Comparison of ENCODE assay signal across 15 mouse cellular contexts in the genomic region with DNA sequence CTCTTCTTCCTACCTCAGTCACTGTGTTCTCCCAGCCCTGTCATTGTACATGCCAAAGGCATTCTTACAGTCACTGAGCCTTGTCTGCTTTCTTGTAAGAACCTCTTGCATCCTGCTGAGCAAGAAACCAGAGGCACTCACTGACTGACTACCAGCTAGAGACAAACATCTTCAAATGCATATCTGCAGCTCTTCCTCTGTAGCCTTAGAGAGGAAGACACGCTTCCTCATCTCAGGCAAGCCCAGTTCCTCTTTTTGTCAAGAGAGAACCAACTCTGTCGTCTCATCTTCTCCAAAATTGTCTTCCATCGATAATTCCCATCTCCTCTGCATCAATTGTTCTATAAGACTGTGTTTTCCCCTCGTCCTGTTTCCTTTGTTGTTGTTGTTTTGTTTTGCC. TPM values are rescaled to one million over a fixed set of nuclear protein-coding genes. Genes with fewer than 3 reads are reported as not detected.
DNase-seq lines count a peak whose midpoint lies in the region; ATAC-seq and TF ChIP-seq lines count a peak whose summit lies in the region.
"Had no signal": no experiment of that assay in that cellular context is flagged by ENCODE, and none has a peak within 500 bp of the region (broad histone marks: within the 10 kb centered on the region; RNA-seq: fewer than 3 reads in every experiment).

No protein-coding gene starts in this region.

- H3K27ac ChIP-seq in spleen, adult 2 months (ENCODE audit: insufficient read depth, low read length), result no peak overlapping the region
- peak overlapping the region; percentile 38 for H3K27ac ChIP-seq in macrophage
- no peak overlapping the region for H3K27ac ChIP-seq in hindbrain, embryonic 13.5 days
- H3K27ac ChIP-seq in stomach, postnatal 0 days (replicated peaks), result no peak overlapping the region
- H3K27ac ChIP-seq: limb, embryonic 12.5 days; midbrain, embryonic 12.5 days had no signal

- no peaks in the 10 kb centered on the region for H3K36me3 ChIP-seq in spleen, adult 2 months (ENCODE audit: control insufficient read depth, insufficient read depth, low read length)
- no peaks in the 10 kb centered on the region for H3K36me3 ChIP-seq in macrophage (ENCODE audit: inconsistent target)
- H3K36me3 ChIP-seq in hindbrain, embryonic 13.5 days, result no peaks in the 10 kb centered on the region
- no peaks in the 10 kb centered on the region for H3K36me3 ChIP-seq in stomach, postnatal 0 days (ENCODE audit: control insufficient read depth, insufficient read depth, low read length)
- H3K36me3 ChIP-seq: limb, embryonic 12.5 days; midbrain, embryonic 12.5 days had no signal

- intact Hi-C loops in heart, postnatal 14 days (cut with DNase I), result no loop called here

- no peak for TF ChIP-seq CTCF in spleen, adult 2 months (IDR thresholded peaks at IDR 0.05; ENCODE audit: extremely low read depth, insufficient read depth, insufficient read length, insufficient replicate concordance)
- no peak for TF ChIP-seq CTCF in stomach, postnatal 0 days (IDR thresholded peaks at IDR 0.05; ENCODE audit: low read depth)

- no peak for ATAC-seq in hindbrain, embryonic 13.5 days (ENCODE audit: low FRiP score)
- ATAC-seq in stomach, postnatal 0 days (ENCODE audit: low FRiP score, low TSS enrichment), result no peak
- ATAC-seq: forebrain, embryonic 16.5 days had no signal

- no peaks in the 10 kb centered on the region for H3K79me2 ChIP-seq in macrophage (ENCODE audit: inconsistent target)

- H3K9ac ChIP-seq in hindbrain, embryonic 13.5 days, result no peak overlapping the region
- no peak overlapping the region for H3K9ac ChIP-seq in stomach, postnatal 0 days (ENCODE audit: low read length)
- H3K9ac ChIP-seq: limb, embryonic 12.5 days; midbrain, embryonic 12.5 days had no signal

- peaks cover 10% of the 10 kb centered on the region for H3K4me1 ChIP-seq in spleen, adult 2 months (ENCODE audit: control insufficient read depth, insufficient read depth, insufficient read length)
- H3K4me1 ChIP-seq in hindbrain, embryonic 13.5 days (replicated peaks), result peaks cover 8% of the 10 kb centered on the region
- peaks cover 2% of the 10 kb centered on the region; the same call in 1 of the 2 replicates for H3K4me1 ChIP-seq in stomach, postnatal 0 days (replicated peaks; ENCODE audit: control insufficient read depth, insufficient read depth)

- WGBS in spleen, adult 2 months, result 23% methylated on average over 4 of the region's 4 CpGs
- 12% methylated on average over 4 of the region's 4 CpGs for WGBS in macrophage (ENCODE audit: missing documents)
- WGBS in hindbrain, embryonic 13.5 days, result 85% methylated on average over 4 of the region's 4 CpGs
- 78% methylated on average over 4 of the region's 4 CpGs for WGBS in stomach, postnatal 0 days

- peak; percentile 94 for DNase-seq in heart, adult 11 months
- DNase-seq in heart, postnatal 14 days, result no peak
- DNase-seq in spleen, adult 2 months (ENCODE audit: low read depth in 1 of 2, low spot score in 2 of 2), result peak; percentile 14 to 15
- no peak for DNase-seq in spleen, adult 12 weeks (ENCODE audit: low spot score)
- DNase-seq in layer of hippocampus, adult 8-10 months (ENCODE audit: low spot score in 2 of 2), result no peak
- no peak for DNase-seq in stomach, postnatal 0 days (ENCODE audit: low spot score)
- DNase-seq: adrenal gland, adult 8-10 months; cerebellum, postnatal 25 days; kidney, adult 8-10 months; kidney, postnatal 4 days had no signal

- no peak for TF ChIP-seq EP300 in stomach, postnatal 0 days (optimal IDR thresholded peaks at IDR 0.05)

- H3K4me3 ChIP-seq in spleen, adult 2 months (ENCODE audit: extremely low read depth, insufficient read depth, insufficient read length), result no peak overlapping the region
- no peak overlapping the region for H3K4me3 ChIP-seq in macrophage (ENCODE audit: inconsistent target)
- no peak overlapping the region for H3K4me3 ChIP-seq in hindbrain, embryonic 13.5 days
- H3K4me3 ChIP-seq in stomach, postnatal 0 days (ENCODE audit: low read depth, low read length), result no peak overlapping the region
- H3K4me3 ChIP-seq: limb, embryonic 12.5 days; midbrain, embryonic 12.5 days had no signal

- H3K27me3 ChIP-seq in spleen, adult 2 months (ENCODE audit: control insufficient read depth, insufficient read depth, low read length), result no peaks in the 10 kb centered on the region; the same call in 1 of the 2 replicates
- H3K27me3 ChIP-seq in hindbrain, embryonic 13.5 days, result peaks cover 23% of the 10 kb centered on the region; the same call in 1 of the 2 replicates
- H3K27me3 ChIP-seq in stomach, postnatal 0 days (ENCODE audit: control insufficient read depth, insufficient read depth, low read length), result no peaks in the 10 kb centered on the region

- no peaks in the 10 kb centered on the region for H3K9me3 ChIP-seq in hindbrain, embryonic 13.5 days
- no peaks in the 10 kb centered on the region for H3K9me3 ChIP-seq in stomach, postnatal 0 days (ENCODE audit: control insufficient read depth, low read length)
- H3K9me3 ChIP-seq: limb, embryonic 12.5 days; midbrain, embryonic 12.5 days had no signal

- no peak for TF ChIP-seq POLR2A in spleen, adult 2 months (IDR thresholded peaks at IDR 0.05; ENCODE audit: low read depth, low read length)

- H3K4me2 ChIP-seq in hindbrain, embryonic 13.5 days, result no peak overlapping the region
- H3K4me2 ChIP-seq in stomach, postnatal 0 days (replicated peaks; ENCODE audit: low read depth), result no peak overlapping the region
- H3K4me2 ChIP-seq: limb, embryonic 12.5 days; midbrain, embryonic 12.5 days had no signal

RNA-seq across cellular contexts. Expression of gene Cd302, which starts 4.3 kb away (rescaled TPM):
- 10 to 100 TPM; 11.0 to 11.7 TPM for total RNA-seq in heart, postnatal 14 days (2021)
- 15.3 and 16.9 TPM in 2 replicates for polyA plus RNA-seq in spleen, adult 2 months (2012; rRNA removed)
- total RNA-seq in macrophage (2018; cell fraction: chromatin; rRNA removed), result 10 to 100 TPM in 18 of 26 experiments, 1 to 10 TPM in 8; 5.5 to 34.4 (median 12.8) TPM
- 10 to 100 TPM; 21.1 to 71.5 (median 43.6) TPM for total RNA-seq in macrophage (2018; cell fraction: cytosol; rRNA removed)
- total RNA-seq in macrophage (2018; cell fraction: nucleus; rRNA removed), result 10 to 100 TPM; 10.9 to 53.7 (median 23.8) TPM
- polyA plus RNA-seq in macrophage (2018), result 30.9 to 53.0 TPM (median 35.0 TPM) in 3 replicates
- 10 to 100 TPM; 13.8 to 21.4 (median 19.2) TPM for total RNA-seq in layer of hippocampus, adult 8-10 months (2022)
- polyA plus RNA-seq in hindbrain, embryonic 13.5 days (2015; fragmentation: Nextera tagmentation; extraction: Ambion mirVana), result 15.4 and 17.0 TPM in 2 replicates
- polyA plus RNA-seq in stomach, postnatal 0 days (2015; fragmentation: Nextera tagmentation; extraction: Ambion mirVana), result 25.6 and 26.0 TPM in 2 replicates

Comparison
In these comparisons a context has a peak if more than half of its experiments do, and no peak if none do; other contexts are left out.
1. DNase-seq: peak in heart, adult 11 months (single experiment) and spleen, adult 2 months (2 of 2); none in heart, postnatal 14 days (0 of 2), spleen, adult 12 weeks (single experiment), layer of hippocampus, adult 8-10 months (0 of 2) and stomach, postnatal 0 days (single experiment).